Mouse (Mus musculus) testis, adult 2 months (tissue): ENCODE measurements around the gene Slc16a2.

Source experiments
- CTCF ChIP-seq: fragments of 200-500 bp; IDR thresholded peaks from 2 replicates; pipeline ENCODE4 v1.5.1; 2012; ENCODE audit warnings: low read depth, mild to moderate bottlenecking, inconsistent platforms, low read length, moderate library complexity; ENCODE audit not compliant: control insufficient read depth, insufficient read depth, insufficient replicate concordance
- POLR2A ChIP-seq: fragments of 200-500 bp; IDR thresholded peaks from 2 replicates; pipeline ENCODE4 v1.6.1; 2012; ENCODE audit warnings: low read depth, mild to moderate bottlenecking, inconsistent platforms, low read length, moderate library complexity; ENCODE audit not compliant: control insufficient read depth

- TF ChIP-seq POLR2A (no peak), CTCF (no peak)
Measured at GRCm38 (mm10) chrX:103819253-103819652, 2.5 kb downstream of the Slc16a2 start.
